Mouse (Mus musculus): ENCODE data around the gene Dync1i1. TPM values are rescaled to one million over a fixed set of nuclear protein-coding genes. Genes with fewer than 3 reads are reported as not detected.

Gene Dync1i1
- total and polyA plus RNA-seq, 3 experiments, result not detected

DNA sequence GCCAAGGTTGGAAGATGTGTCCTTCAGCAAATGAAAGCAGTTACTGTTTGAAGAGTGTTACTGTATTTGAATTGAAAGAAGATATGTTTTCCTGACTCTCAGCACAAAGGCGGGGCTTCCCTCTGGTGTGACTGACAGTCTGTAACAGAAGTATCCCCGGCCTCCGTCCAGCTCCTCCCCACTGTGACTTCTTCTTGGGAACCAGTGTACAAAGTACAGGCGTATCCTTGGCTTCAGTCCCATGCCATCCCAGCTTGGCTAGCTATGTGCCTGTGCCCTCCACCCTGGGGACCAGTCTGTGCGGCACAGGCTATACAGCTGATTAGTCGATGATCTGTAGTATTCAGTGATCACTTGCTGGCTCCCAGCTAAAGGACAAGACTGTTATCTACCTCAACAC lies 163.9 kb downstream of the Dync1i1 start:
- Histone ChIP-seq H3K9ac (ENCODE audit: control insufficient read depth, low read depth, low read length, poor library complexity, severe bottlenecking) (no peak overlapping the region), H3K79me2 (ENCODE audit: control insufficient read depth, insufficient read depth, low read length, poor library complexity) (no peaks in the 10 kb centered on the region), H3K27ac (ENCODE audit: control insufficient read depth, low read depth, low read length) (no peak overlapping the region), H3K4me3 (ENCODE audit: control insufficient read depth in 1 of 2, insufficient read depth in 1 of 2, low read depth in 2 of 2, low read length in 2 of 2) (no peak overlapping the region), H3K4me1 (ENCODE audit: control insufficient read depth in 1 of 2, insufficient read depth in 2 of 2, low read length in 2 of 2) (no peaks in the 10 kb centered on the region), H3K9me3 (replicated peaks; ENCODE audit: insufficient read depth, low read length) (no peaks in the 10 kb centered on the region), H3K36me3 (ENCODE audit: control insufficient read depth in 1 of 2, insufficient read depth in 2 of 2, low read length in 2 of 2) (no peaks in the 10 kb centered on the region), H3K27me3 (ENCODE audit: control insufficient read depth in 1 of 2, insufficient read depth in 2 of 2, low read length in 2 of 2) (no peaks in the 10 kb centered on the region; a peak in 1 of 4 replicates)
- no peak for TF ChIP-seq POLR2AphosphoS2 (IDR thresholded peaks at IDR 0.05; ENCODE audit: low read length)
- no peak for TF ChIP-seq NELFE (IDR thresholded peaks at IDR 0.05; ENCODE audit: low read depth, low read length)
- no peak for TF ChIP-seq POLR2A (IDR thresholded peaks at IDR 0.05; ENCODE audit: control insufficient read depth in 1 of 2, insufficient read depth in 1 of 2, low read depth in 1 of 2, low read length in 2 of 2, poor library complexity in 1 of 2)
- no peak for TF ChIP-seq USF1 (IDR thresholded peaks at IDR 0.05; ENCODE audit: low read depth, low read length)
- TF ChIP-seq ZNF384 (IDR thresholded peaks at IDR 0.05; ENCODE audit: low read depth, low read length), result no peak
- no peak for TF ChIP-seq TBP (IDR thresholded peaks at IDR 0.05; ENCODE audit: low read depth, low read length)
- no peak for TF ChIP-seq GATA1 (IDR thresholded peaks at IDR 0.05; ENCODE audit: low read depth, low read length)
- TF ChIP-seq MYB (IDR thresholded peaks at IDR 0.05; ENCODE audit: low read depth, low read length), result no peak
- TF ChIP-seq E2F4 (IDR thresholded peaks at IDR 0.05; ENCODE audit: borderline replicate concordance, low read depth, low read length), result no peak
- no peak for TF ChIP-seq RAD21 (IDR thresholded peaks at IDR 0.05; ENCODE audit: low read depth, low read length)
- DNase-seq (ENCODE audit: low read depth, low spot score), result no peak

DNA sequence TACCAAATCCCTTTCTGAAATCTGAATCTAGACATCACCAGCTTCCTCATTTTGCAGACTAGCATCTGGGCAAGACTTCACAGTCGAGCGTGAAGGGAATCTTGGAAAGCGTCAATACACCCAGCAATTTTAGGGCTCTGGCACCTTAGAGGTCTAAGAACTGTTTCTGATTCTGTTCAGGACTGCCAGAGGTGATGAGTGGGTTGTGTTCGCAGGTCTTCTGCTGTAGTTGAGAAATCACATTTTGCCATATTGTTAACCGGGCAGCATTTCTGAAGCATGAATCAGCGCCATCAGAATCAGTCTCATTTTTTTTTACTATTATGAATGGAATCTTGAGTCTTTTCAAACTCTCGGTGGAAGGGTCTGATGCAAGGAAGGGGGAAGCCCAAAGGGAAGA lies 185.9 kb downstream of the Dync1i1 start:
- H3K4me3 ChIP-seq (ENCODE audit: control insufficient read depth in 1 of 2, insufficient read depth in 1 of 2, low read depth in 2 of 2, low read length in 2 of 2), result no peak overlapping the region
- H3K9ac ChIP-seq (ENCODE audit: control insufficient read depth, low read depth, low read length, poor library complexity, severe bottlenecking), result no peak overlapping the region
- no peaks in the 10 kb centered on the region; a peak in 1 of 4 replicates for H3K27me3 ChIP-seq (ENCODE audit: control insufficient read depth in 1 of 2, insufficient read depth in 2 of 2, low read length in 2 of 2)

DNA sequence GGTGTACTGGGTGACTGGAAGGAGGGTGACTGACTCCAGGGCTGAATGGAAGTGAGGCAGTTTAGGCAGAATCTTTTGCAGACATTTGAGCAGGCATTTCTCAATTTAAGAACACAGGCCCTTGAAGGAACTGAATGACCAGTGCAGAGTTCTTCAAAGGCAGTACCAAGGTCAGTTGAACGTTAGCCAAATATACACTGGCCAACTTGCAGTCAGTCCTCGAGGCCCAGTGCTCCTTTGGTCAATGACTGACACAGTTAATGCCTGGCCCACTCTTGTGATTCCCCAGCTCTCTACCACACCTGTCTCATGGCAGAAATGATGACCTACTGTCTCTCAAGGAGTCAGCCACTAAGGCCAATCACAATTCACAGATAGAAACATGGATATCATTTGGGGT lies 189.6 kb downstream of the Dync1i1 start:
- H3K4me3 ChIP-seq (ENCODE audit: control insufficient read depth in 1 of 2, insufficient read depth in 1 of 2, low read depth in 2 of 2, low read length in 2 of 2), result no peak overlapping the region
- H3K4me1 ChIP-seq (ENCODE audit: control insufficient read depth in 1 of 2, insufficient read depth in 2 of 2, low read length in 2 of 2), result no peaks in the 10 kb centered on the region
- no peaks in the 10 kb centered on the region for H3K36me3 ChIP-seq (ENCODE audit: control insufficient read depth in 1 of 2, insufficient read depth in 2 of 2, low read length in 2 of 2)
- no peaks in the 10 kb centered on the region; a peak in 1 of 4 replicates for H3K27me3 ChIP-seq (ENCODE audit: control insufficient read depth in 1 of 2, insufficient read depth in 2 of 2, low read length in 2 of 2)
- no peaks in the 10 kb centered on the region for H3K9me3 ChIP-seq (replicated peaks; ENCODE audit: insufficient read depth, low read length)
- TF ChIP-seq ZKSCAN1 (IDR thresholded peaks at IDR 0.05; ENCODE audit: low read depth, low read length) (no peak), MYC (IDR thresholded peaks at IDR 0.05; ENCODE audit: low read depth, low read length) (no peak), JUND (IDR thresholded peaks at IDR 0.05; ENCODE audit: low read depth, low read length) (no peak), MAFK (IDR thresholded peaks at IDR 0.05; ENCODE audit: borderline replicate concordance, low read depth, low read length) (no peak), HCFC1 (IDR thresholded peaks at IDR 0.05; ENCODE audit: low read depth, low read length) (no peak), ETS1 (IDR thresholded peaks at IDR 0.05; ENCODE audit: low read depth, low read length) (no peak), ZNF384 (IDR thresholded peaks at IDR 0.05; ENCODE audit: low read depth, low read length) (no peak), MAZ (IDR thresholded peaks at IDR 0.05; ENCODE audit: low read depth, low read length) (no peak), BHLHE40 (IDR thresholded peaks at IDR 0.05; ENCODE audit: borderline replicate concordance, low read depth, low read length) (no peak), POLR2A (IDR thresholded peaks at IDR 0.05; ENCODE audit: control insufficient read depth in 1 of 2, insufficient read depth in 1 of 2, low read depth in 1 of 2, low read length in 2 of 2, poor library complexity in 1 of 2) (no peak), CHD2 (IDR thresholded peaks at IDR 0.05; ENCODE audit: low read length) (no peak), TCF12 (IDR thresholded peaks at IDR 0.05; ENCODE audit: low read depth, low read length) (no peak), ZC3H11A (IDR thresholded peaks at IDR 0.05; ENCODE audit: low read depth, low read length) (no peak), ELF1 (IDR thresholded peaks at IDR 0.05; ENCODE audit: low read depth, low read length) (no peak), GABPA (IDR thresholded peaks at IDR 0.05; ENCODE audit: low read depth, low read length) (no peak)
- H3K27ac ChIP-seq (ENCODE audit: control insufficient read depth, low read depth, low read length), result no peak overlapping the region
- no peak for DNase-seq (ENCODE audit: low read depth, low spot score)
- H3K79me2 ChIP-seq (ENCODE audit: control insufficient read depth, insufficient read depth, low read length, poor library complexity), result no peaks in the 10 kb centered on the region
- no peak overlapping the region for H3K9ac ChIP-seq (ENCODE audit: control insufficient read depth, low read depth, low read length, poor library complexity, severe bottlenecking)

More for the DNA sequence above, 185.9 kb downstream of the Dync1i1 start:
- H3K4me1 ChIP-seq (ENCODE audit: control insufficient read depth in 1 of 2, insufficient read depth in 2 of 2, low read length in 2 of 2), result no peaks in the 10 kb centered on the region
- no peak overlapping the region for H3K27ac ChIP-seq (ENCODE audit: control insufficient read depth, low read depth, low read length)
- no peak for TF ChIP-seq JUND (IDR thresholded peaks at IDR 0.05; ENCODE audit: low read depth, low read length)
- no peak for TF ChIP-seq ZNF384 (IDR thresholded peaks at IDR 0.05; ENCODE audit: low read depth, low read length)
- TF ChIP-seq BHLHE40 (IDR thresholded peaks at IDR 0.05; ENCODE audit: borderline replicate concordance, low read depth, low read length), result no peak
- TF ChIP-seq RAD21 (IDR thresholded peaks at IDR 0.05; ENCODE audit: low read depth, low read length), result no peak
- no peaks in the 10 kb centered on the region for H3K36me3 ChIP-seq (ENCODE audit: control insufficient read depth in 1 of 2, insufficient read depth in 2 of 2, low read length in 2 of 2)
- no peaks in the 10 kb centered on the region for H3K9me3 ChIP-seq (replicated peaks; ENCODE audit: insufficient read depth, low read length)
- no peak for DNase-seq (ENCODE audit: low read depth, low spot score)
- H3K79me2 ChIP-seq (ENCODE audit: control insufficient read depth, insufficient read depth, low read length, poor library complexity), result no peaks in the 10 kb centered on the region
